Mouse (Mus musculus): ENCODE data around the gene Nemp2.

- TF ChIP-seq HCFC1 (IDR thresholded peaks at IDR 0.05; ENCODE audit: borderline replicate concordance, insufficient read depth, low read length) (no peak), MAFK (IDR thresholded peaks at IDR 0.05; ENCODE audit: insufficient read depth, low read depth, low read length) (no peak), ZNF384 (IDR thresholded peaks at IDR 0.05; ENCODE audit: low read depth, low read length) (no peak), ZC3H11A (IDR thresholded peaks at IDR 0.05; ENCODE audit: borderline replicate concordance, low read depth, low read length) (no peak)
Observed at GRCm38 (mm10) chr1:52596982-52597646, 33.4 kb upstream of the Nemp2 start.

Data from ES-E14 (cell line).